Mouse (Mus musculus) kidney, adult 2 months (tissue): Measurements from ENCODE around the gene Snd1.

Source experiments
- CTCF ChIP-seq: fragments of 200-500 bp; conservative IDR thresholded peaks from 2 replicates; pipeline ENCODE4 v1.5.1; 2011; ENCODE audit warnings: low read depth, mild to moderate bottlenecking, control low read depth, low read length, moderate library complexity, mixed read lengths; ENCODE audit not compliant: insufficient read depth, insufficient read length
- POLR2A ChIP-seq: fragments of 200-500 bp; IDR thresholded peaks from one replicate; pipeline ENCODE4 v1.6.1; 2011; ENCODE audit warnings: low read depth, low read length, control low read depth

GRCm38 (mm10) chr6:28697214-28697613 is 222.3 kb downstream of the Snd1 start:
- TF ChIP-seq CTCF (no peak), POLR2A (no peak)
